Mouse (Mus musculus): ENCODE measurements around the gene Vmn2r11.
"Not testable (repeated sequence)": the region's sequence is repeated elsewhere in the genome, so short reads cannot be mapped to it uniquely, and the experiment has no call there.

Gene Vmn2r11

DNA sequence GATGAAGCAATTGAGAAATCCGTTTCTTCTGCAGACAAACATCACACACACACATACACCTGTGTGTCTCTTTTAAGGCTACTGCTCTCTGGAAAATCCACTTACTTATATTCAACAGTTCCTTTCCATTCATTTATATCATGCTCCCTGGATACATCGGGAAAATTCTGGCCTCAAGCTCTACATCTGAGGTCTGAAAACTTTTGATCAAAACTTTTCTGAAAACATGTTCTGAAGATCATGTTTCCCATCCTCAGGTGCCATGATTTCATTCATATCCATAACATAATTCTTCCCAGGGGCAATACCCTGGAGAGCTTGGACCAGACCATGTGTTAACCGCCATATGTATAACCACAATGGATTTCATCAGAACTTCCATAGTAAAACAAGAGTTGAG is at the start of gene Vmn2r11:
Gene Vmn2r11 (minus strand): TSS at position 101 of the 400 bp plus-strand sequence.
- not testable (repeated sequence) for DNase-seq (ENCODE audit: low spot score in 2 of 2)

DNA sequence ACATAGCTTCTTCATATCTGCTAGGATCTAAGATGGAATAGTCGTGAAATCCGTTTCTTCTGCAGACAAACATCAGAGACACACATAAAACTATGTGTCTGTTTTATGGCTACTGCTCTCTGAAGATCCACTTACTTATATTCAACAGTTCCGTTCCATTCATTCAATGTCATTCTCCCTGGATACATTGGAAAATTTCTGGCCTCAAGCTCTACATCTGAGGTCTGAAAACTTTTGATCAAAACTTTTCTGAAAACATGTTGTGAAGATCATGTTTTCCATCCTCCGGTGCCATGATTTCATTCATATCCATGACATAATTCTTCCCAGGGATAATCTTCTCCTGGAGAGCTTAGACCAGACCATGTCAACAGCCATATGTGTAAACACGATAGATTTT is 38.5 kb upstream of the Vmn2r11 start, which contains the start of gene Vmn2r12:
Gene Vmn2r12 (minus strand): TSS at position 101 of the 400 bp plus-strand sequence.
- not testable (repeated sequence) for DNase-seq (ENCODE audit: low spot score in 2 of 2)

DNA sequence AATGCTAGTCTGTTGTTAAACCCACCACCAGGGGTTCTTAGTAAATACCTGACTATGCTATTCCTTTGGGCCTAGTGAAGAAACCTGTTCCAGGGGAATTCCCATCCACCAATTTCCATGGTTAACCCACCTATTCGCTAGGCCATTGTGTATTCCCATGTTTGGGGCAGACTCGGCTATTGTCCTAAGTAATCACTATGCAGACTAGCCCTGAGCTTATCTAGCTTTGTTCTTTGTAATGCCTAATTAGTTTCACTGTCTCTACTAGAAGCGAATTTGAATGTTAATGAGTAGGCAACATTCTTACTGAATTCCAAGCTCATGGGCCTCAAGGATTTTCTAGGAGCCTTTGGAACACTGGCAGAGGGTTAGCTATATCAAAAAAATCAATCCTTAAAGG is 37.1 kb upstream of the Vmn2r11 start:
- not testable (repeated sequence) for DNase-seq (ENCODE audit: low spot score in 2 of 2)

DNA sequence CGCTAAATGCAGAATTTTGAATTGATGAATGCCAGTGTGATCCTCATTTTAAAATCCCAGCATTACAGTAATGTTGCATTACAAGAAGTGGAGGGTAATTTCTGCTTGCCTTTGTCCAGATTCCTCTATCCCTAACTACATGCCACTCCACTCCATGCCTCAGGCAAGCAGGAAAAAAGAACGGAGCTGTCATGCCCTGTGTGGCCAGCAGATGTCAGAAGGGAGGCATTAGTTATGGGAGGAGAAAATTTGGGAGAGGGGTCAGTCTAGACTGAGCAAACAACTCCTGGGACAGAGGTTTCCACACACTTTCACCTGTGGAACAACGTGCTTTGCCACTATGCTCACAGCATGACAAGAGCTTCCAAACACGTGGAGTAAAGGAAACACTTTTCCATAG is 12.6 kb upstream of the Vmn2r11 start:
- not testable (repeated sequence) for DNase-seq (ENCODE audit: low spot score in 2 of 2)

DNA sequence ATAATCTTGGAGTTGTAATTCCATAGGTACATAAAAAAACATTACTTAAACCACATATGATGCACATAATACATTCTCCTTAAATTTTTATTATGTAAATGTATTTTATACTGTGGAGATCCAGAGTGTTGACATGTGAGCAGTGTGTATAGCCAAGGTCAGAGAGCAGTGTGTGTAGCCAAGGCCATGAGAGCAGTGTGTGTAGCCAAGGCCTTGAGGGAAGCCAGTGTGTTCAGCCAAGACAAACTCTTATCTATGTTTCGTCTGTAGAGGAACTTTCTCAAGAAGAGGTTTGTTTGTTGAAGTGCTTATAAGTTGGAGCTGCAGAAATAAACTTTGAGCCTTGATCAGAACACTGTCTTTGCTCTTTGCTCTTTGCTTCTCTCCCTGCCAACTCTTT is 4.1 kb downstream of the Vmn2r11 start:
- no peak for DNase-seq (ENCODE audit: low spot score in 2 of 2)

DNA sequence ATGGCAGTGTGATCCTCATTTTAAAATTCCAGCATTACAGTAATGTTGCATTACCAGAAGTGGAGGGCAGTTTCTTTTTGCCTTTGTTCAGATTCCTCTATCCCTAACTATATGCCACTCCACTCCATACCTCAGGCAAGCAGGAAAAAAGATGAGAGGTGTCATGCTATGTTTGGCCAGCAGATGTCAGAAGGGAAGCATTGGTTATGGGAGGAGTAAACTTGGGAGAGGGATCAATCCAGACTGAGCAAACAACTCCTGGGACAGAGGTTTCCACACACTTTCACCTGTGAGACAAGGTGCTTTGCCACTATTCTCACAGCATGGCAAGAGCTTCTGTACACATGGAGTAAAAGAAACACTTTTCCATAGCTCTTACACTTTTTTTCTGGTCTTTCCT is 26.8 kb downstream of the Vmn2r11 start:
- no peak for DNase-seq (ENCODE audit: low spot score in 2 of 2)

DNA sequence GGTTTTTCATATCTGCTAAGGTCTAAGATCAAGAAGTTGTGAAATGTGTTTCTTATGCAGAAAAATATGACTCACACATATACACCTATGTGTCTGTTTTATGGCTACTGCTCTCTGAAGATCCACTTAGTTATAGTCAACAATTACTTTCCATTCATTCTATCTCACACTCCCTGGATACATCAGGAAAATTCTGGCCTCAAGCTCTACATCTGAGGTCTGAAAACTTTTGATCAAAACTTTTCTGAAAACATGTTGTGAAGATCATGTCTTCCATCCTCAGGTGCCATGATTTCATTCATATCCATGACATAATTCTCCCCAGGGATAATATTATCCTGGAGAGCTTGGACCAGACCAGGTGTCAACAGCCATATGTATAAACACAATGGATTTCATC is 52.9 kb downstream of the Vmn2r11 start, which contains the start of gene Vmn2r10:
Gene Vmn2r10 (minus strand): TSS at position 101 of the 400 bp plus-strand sequence.
- not testable (repeated sequence) for DNase-seq (ENCODE audit: low spot score in 2 of 2)
